Mouse (Mus musculus) left cerebral cortex, postnatal 14 days (tissue): ENCODE results near the gene Plekhg2. TPM values are rescaled to one million over a fixed set of nuclear protein-coding genes. Genes with fewer than 3 reads are reported as not detected.

Experiments used
- DNase-seq, 2 experiments: peaks; one replicate each; pipeline ENCODE4 v3.0.0; 2021 to 2022; ENCODE audit warnings: low spot score in 2 of 2, mixed read lengths in 1 of 2
- intact Hi-C: fragments of 180-260 bp; cut with DNase I; formaldehyde crosslinking; loops from one replicate; pipeline ENCODE4 v1.15.1; 2025
- total RNA-seq, 2 experiments: library from RNA; stranded (reverse); gene quantifications; 2 replicates each; pipeline ENCODE4 v1.2.3; 2021

Gene Plekhg2
- total RNA-seq, 2 experiments from 2014 or later: 10.1 to 10.3 TPM

DNA sequence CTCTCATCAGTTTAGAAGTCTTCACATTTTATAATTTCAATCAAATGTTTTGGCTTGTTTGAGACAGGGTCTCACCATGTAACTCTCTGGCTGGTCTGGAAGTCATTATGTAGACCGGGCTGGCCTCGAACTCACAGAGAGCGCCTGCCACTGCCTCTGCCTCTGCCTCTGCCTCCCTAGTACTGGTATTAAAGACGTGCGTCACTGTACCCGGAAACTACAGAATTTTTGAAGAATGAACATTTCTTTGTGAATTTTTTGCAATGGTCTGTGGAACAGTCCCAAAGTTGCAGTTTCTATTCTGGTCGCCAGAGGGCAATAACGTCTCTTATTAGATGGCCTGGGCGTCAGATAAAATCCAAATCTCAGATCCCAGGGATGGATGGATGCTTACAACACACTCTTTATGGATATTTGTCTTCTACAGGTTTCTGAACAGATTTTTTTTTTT is 757 bp upstream of the Plekhg2 start:
- DNase-seq: peak; percentile 86 to 90
- intact Hi-C loops: loop anchor here (2.0 kb wide), 1 partner anchor 14 kb away; no protein-coding TSS in a partner anchor

DNA sequence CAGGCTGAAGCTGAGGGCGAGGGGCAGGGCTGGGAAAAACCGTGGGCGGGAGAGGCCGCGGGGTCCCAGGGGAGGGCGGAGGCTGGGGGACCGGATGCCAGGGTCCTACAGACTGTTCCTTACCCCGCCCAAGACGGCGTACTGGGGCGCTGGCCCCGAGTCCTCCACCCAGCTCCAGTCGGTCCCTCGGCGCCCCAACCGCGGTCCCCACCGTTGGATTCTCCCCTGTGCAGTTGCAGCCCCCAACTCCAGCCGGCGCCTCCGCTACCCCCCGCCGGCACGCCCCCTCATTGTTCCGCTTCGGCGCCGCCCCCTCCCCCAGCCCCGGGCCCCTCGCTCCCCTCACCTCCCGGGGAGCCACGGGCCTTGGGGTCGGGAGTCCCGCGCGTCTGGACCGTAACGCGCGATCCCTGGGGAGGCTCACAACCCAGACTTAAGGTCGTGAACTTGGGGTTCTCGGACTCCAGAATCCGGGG is 847 bp downstream of the Plekhg2 start:
- intact Hi-C loops: no loop called here
- DNase-seq: no peak

DNA sequence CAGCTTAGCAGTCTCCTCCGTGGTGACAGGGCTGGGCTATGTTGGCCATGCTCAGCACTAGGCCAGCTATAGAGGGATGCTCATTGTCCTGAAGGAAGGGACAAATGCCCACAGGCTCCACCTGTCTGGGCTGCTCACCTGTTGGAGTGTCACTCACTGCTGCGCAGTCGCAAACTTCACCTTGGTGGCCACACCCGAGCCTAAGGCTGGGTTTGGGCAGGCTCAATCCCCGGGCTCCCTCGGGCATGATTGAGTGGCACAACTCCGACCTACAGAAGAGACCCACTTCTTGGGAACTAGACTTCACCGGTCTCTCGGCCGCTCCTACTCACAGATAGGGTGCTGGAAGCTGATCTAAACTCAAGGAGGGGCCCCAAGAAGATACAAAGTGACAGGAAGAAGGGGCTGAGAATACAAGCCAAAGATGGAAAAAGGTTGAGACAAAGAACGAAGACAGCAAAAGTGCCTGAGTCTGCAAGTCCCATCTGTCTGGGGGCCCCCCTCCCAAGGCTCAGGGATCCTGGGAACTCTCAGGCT is 1.4 kb downstream of the Plekhg2 start:
- intact Hi-C loops: no loop called here

DNA sequence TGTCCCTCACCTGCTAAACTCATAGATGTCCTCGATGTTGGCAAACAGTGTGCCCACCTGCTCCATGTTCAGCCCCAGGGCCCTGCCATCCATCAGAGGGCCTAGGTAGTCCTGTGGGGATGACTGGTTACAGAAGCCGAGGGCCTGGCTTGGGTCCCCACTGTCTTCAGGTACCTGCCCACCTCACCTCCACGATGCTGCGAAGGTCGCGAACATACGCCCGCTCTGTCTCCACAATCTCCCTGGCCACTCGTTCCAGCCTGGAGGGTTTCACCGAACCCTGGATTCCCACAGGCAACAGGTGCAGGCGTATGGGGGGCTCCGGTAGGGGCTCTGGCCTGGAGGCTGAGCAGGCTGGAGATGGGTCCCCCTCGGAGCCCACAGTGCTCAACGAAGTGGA is 2.3 kb downstream of the Plekhg2 start:
- DNase-seq: no peak
- intact Hi-C loops: no loop called here

More for the DNA sequence above, 1.4 kb downstream of the Plekhg2 start:
- DNase-seq: no peak

DNA sequence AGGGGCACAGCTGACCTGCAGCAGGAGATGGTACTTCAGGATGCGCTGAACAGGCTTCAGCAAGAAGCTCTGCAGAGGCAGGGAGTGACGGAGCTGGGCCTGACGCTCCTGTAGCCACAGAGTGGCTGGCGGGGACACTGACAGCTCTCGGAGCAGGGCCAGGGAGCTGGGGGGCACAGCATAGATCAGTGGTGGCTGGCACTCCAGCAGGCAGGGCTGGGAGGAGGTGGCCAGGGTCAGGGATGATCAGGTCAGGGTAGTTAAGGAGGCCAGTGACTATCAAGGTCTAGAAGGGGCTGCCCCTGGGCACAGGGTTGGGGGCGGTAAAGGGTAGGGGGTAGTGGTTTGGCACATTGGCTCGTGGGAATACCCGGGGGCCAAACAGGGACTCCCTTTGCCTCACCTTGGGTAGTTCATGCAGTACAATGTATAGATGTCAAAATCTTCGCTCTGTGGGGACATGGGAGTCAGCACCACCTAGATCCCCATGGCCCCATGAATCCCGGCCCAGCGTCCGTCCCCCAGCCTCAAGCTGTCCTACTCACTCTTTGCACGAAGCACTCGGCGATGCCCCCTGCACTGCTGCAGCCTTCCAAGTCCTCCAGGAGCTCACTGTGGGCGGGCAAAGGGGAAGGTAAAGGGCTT is 4.0 kb downstream of the Plekhg2 start:
- DNase-seq: no peak
- intact Hi-C loops: no loop called here

DNA sequence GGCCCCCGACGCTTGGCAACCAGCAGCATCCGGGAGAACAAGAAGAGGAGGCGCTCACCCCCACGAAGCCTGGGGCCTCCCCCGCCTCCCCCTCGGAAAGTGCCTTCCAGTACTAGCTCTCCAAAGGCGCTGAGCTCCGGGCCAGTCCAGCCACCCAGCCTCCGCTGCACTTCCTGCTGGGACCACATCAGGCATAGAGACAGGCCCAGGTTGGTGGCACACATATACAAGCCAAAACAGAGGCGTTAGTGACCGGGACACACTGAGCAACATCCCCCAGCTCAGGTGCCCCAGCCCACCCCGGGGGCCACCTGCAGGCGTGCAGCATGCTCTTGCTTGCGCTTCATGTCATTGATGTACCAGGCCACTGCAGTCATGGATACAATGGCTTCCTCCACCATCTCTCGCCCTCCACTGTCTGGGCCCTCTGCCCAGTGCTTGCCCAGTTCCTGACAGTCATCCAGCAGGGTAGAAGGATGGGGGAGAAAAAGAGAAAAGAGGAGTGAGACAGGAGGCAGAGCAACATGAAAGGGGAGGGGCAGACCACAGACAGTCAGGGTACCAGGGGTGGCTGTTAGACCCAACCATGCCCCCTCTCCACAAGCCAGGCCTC is 4.6 kb downstream of the Plekhg2 start:
- intact Hi-C loops: no loop called here
- DNase-seq: no peak

DNA sequence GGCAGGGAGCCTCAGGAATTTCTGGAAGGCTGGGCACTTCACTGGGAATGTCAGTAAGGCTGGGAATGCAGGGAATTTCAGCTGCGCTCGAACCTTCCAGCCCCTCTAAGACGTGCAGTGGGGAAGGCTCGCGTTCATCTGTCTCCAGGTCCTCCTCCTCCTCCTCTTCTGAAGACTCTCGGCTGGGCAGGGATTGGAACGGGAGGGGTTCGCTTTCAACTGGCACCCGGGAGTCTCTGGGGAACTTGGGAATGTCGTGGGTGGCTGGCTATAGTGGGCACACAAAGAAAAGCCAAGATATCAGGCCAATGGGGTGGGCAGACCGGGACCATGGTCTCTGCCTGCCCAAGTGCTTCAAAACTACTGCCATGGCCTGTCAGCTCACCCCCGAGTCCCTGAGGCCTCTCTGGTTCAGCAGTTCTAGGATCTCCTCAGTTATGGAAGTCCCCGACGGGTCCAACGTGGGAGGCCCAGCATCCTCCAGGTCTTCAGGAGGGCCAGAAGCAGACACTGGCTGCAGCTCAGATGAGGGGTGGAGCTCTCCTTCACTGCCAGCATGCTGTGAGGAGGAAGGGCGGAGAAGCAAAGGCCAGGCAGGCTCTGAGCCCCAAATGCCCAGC is 9.8 kb downstream of the Plekhg2 start:
- no peak for DNase-seq
- intact Hi-C loops: no loop called here

DNA sequence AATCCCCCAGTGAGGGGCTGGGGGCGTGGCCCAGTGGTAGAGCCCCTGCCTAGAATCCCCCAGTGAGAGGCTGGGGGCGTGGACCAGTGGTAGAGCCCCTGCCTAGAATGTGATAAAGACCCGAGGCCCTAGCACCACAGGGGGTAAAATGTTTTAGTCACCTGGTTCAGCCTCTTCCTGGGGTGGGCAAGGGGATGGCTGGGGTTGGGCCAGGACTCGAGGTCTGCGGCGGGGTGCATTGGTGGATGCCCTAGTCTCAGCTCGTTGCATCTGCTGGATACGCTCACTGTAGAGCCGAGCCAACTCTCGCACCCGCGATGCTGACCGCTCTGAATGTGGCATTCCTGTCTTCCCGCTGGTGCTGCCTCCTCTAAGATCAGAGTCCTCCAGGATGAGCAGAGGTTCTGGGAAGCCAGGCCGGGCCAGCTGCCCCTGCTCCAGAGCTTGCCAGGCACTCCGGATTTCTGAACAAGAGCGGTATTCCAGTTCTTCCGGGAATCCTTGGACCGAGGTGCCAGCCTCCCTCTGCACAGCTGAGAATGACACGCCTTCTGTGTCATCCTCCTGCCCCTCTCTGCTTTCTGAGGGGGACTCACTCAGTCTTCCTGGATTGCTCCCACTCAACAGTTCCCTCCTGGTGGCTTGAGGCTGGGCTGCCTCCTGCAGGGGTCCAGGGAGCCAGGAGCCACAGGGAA is 10.6 kb downstream of the Plekhg2 start:
- DNase-seq: no peak
- intact Hi-C loops: no loop called here

DNA sequence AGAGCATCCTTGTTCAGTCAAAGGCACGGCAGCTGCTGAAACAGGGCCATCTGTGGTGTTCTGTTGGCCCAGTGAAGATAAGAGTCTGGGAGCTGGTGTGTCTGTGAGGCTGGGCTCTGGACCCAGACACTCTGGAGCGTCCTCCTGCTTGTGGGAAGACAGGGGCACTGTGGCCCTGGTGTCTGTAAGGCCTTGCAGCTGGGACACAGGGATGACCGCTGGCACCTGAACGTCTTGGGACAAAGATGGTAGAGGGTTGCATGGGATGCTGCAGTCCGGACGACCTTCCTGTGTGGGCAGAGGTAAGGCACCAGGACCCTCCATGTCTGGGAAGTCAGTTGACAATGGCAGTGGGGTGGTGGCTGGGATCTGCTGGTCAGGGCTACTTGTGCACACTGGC is 12.1 kb downstream of the Plekhg2 start:
- no peak for DNase-seq
- intact Hi-C loops: no loop called here

DNA sequence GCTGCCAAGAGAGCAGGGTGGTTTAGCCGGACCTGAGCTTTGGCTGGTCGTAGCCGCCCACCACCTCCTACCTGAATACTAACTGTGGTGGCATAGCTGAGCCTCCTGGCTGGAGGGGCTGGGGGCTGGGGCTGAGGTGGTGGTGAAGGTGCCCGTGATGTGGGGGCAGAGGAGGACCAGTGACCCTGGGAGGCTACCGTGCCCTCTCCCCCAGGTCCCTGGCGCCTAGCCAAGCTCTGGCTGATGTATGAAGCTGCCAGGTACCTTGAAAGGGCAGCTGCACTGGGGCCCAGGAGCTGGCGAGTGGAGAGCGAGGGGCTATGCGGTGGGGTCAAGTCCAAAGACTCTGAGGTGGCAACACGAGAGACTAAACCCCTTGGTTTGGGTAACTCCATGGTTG is 12.5 kb downstream of the Plekhg2 start:
- no peak for DNase-seq
- intact Hi-C loops: no loop called here

DNA sequence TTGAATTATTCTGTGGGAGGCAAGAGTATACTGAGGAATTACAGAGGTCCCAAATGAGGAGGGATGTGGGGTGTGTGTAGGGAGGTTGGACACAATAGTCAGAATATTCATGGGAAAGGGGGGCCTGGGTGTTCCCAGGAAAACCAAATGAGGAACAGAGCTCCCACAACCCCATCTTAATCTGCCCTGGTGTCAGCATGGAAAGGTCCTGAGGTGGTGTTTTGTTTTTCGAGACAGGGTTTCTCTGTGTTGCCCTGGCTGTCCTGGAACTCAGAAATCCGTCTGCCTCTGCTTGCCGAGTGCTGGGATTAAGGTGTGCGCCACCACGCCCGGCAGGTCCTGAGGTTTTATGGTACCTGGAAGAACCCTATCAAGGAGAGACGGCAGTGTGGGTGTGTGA is 14.0 kb downstream of the Plekhg2 start:
- no peak for DNase-seq
- intact Hi-C loops: no loop called here

DNA sequence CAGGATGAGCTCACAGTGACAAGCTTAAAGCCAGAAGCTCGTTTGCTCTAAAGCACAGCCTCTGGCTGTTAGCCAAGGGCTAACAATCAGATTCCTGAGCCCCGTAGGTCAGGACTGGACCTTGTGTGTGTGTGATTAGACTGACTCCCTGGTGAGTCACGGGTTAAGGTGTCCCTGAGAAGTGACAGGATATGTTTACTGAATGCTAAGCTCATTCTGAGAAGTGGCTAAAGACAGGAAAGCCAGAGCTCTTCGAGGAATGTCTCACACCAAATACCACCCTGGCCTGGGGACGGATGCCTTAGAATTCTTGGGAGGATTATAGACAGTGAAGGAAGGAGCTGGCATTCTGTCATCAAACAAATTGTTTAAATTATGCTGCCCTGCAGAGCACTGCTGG is 14.4 kb downstream of the Plekhg2 start:
- no peak for DNase-seq
- intact Hi-C loops: no loop called here

DNA sequence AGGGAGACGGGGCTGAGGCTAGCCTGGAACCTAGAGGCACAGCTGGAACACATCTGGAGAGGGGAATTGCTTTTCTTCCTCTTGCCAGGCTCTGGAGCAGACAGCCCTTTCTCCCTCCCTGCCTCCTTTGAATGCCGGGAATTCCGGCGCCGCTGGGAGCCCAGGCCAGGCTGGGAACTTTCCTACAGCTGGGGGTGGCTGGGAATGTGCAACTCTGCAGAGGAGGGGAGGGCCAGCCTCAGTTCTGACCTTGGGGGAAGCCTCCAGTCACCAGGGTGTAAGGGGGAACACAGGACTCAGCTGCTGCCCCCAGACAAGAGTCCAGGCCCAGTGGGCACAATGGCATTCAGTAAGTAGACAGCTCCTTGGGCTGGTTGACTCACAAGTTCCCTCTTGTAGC is 15.4 kb downstream of the Plekhg2 start:
- DNase-seq: no peak
- intact Hi-C loops: no loop called here

DNA sequence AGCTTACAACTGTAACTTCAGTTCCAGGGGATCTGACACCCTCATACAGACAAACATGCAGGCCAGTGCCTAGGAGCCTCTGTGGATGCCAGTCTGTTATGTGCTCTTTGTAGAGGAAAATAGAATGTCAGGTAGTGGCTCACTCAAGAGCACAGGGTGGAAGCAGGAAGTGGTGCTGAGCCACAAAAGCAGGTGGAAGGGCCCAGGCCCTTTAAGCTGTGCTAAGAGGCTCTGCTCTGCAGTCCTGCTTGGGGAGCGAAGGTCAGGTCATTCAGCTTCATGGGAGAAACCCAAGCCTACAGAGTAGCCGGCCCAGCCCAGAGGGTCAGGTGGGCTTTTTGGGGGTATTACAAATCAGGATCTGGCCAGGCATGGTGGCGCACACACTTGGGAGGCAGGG is 17.2 kb downstream of the Plekhg2 start:
- no peak for DNase-seq
- intact Hi-C loops: no loop called here

DNA sequence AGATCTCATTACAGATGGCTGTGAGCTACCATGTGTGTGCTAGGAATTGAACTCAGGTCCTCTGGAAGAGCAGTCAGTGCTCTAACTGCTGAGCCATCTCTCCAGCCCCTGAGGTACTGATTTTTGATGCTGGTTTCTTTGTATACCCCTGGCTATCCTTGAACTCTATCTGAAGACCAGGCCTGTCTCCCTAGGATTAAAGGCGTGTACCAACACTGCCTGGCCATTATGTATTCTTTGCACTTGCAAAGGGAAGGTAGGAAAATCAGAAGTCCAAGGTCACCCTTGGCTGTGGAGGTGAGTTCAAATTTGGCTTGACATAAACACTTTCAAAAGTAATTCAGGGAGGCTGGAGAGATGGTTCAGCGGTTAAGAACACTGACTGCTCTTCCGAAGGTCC is 17.8 kb downstream of the Plekhg2 start:
- intact Hi-C loops: no loop called here
- DNase-seq: no peak

DNA sequence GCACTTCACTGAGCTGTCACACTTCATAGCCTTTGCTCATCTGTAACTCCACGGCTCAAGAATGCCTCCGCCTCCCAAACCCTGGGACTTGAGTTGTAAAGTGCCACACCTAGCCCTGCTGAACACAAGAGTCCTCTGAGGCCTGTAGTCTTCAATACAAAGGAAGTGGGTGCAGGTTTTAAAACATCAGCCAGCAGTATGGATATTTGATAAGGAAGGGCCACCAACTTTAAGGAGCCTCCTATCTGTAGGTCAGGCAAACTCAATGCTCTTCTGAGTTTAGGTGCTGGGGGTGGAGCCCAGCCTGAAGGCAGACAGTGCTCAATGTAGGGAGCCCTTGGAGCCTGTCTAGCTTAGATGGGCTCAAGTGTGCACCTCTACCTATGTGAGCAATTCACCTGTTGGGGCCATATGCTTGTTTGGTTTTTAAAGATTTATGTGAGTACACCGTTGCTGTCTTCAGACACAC is 18.3 kb downstream of the Plekhg2 start:
- intact Hi-C loops: no loop called here
- no peak for DNase-seq

DNA sequence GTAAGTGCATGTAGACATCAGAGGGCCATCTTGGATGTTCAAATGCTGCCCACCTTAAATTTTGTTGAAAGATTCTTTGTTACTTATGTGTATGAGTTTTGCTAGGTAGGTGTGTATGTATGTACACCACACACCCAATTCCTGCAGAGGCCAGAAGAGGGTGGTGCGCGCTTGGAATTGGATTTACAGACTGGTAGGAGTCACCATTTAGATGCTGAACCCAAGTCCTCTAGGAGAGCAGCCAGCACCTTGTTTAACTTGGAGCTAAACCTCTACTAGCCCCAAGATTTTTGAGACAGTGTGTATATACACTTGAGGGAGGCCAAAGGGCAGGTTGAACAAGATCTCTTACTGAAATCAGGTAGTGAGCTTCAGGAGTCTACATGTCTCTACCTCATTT is 19.1 kb downstream of the Plekhg2 start:
- no peak for DNase-seq
- intact Hi-C loops: no loop called here

DNA sequence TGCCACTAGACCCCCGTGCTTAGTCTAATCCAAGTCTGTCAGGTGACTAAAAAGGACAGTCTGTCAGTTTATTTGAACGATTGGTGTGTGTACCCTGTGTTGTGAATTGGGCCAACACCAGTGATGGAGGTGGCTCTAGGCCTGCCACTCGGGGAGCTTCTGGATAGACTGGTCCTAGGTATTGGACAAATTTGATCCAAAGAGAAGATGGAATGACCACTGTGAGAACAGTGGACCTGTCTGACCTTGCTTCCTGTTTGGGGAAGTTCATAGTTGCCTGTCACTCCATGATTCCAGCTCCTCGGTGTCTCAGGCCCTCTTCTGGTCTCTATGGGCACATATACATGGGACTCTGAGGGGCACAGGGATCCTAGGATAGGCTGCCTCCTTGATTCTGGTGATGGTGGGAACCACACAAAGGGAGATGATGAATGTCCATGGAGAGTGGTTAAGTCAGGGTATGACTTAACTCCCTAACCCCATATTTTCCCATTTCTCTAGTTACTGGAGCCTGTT is 20.7 kb downstream of the Plekhg2 start:
- DNase-seq: no peak
- intact Hi-C loops: no loop called here

DNA sequence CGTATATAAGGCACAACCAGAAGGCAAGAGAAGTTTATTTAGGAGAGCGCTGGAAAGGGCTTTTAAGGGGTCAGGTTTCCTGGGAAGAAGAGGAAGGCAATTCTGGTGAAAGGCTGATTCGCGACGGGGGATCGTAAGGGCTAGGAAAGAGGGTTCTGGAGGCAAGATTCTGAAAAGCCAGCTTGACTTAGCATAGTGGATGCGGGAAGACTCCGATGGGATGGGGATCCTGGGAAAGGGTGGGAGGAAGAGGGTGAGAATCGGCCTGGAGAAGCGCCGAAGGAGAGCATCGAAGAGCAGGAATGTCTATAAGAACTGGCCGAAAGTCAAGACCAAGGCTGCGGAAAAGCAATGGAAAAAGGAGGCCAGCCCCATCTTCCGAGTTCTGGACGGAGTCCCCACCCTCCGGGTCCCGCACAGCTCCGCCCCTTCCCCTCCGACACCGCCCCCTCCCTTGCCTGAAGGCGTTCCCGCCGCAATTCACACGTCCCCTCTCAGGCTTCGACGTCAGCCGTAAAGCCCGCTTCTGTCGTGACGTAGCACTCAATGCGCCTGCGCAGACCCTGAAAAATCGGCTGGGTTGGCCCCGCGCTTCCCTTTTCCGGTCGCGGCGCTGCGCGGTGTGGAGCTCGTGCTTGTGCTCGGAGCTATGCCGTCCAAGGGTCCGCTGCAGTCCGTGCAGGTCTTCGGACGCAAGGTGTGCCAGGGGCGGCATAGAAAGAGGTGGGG is 22.1 kb downstream of the Plekhg2 start, which contains the start of gene Rps16:
Rps16 (plus strand) TSS at position 498 of the 729 bp plus-strand sequence.
- intact Hi-C loops: no loop called here
- peak; percentile 97 to 98 for DNase-seq
